Mouse (Mus musculus): ENCODE data around the gene Abca5. TPM values are rescaled to one million over a fixed set of nuclear protein-coding genes. Genes with fewer than 3 reads are reported as not detected.
A peak's percentile ranks its signal among the peaks of the same experiment; 100 is the strongest.
"Not testable (repeated sequence)": the region's sequence is repeated elsewhere in the genome, so short reads cannot be mapped to it uniquely, and the experiment has no call there.

Abca5 gene
- total RNA-seq (2021) = 10 to 100 TPM; 32.4 to 32.7 TPM

DNA sequence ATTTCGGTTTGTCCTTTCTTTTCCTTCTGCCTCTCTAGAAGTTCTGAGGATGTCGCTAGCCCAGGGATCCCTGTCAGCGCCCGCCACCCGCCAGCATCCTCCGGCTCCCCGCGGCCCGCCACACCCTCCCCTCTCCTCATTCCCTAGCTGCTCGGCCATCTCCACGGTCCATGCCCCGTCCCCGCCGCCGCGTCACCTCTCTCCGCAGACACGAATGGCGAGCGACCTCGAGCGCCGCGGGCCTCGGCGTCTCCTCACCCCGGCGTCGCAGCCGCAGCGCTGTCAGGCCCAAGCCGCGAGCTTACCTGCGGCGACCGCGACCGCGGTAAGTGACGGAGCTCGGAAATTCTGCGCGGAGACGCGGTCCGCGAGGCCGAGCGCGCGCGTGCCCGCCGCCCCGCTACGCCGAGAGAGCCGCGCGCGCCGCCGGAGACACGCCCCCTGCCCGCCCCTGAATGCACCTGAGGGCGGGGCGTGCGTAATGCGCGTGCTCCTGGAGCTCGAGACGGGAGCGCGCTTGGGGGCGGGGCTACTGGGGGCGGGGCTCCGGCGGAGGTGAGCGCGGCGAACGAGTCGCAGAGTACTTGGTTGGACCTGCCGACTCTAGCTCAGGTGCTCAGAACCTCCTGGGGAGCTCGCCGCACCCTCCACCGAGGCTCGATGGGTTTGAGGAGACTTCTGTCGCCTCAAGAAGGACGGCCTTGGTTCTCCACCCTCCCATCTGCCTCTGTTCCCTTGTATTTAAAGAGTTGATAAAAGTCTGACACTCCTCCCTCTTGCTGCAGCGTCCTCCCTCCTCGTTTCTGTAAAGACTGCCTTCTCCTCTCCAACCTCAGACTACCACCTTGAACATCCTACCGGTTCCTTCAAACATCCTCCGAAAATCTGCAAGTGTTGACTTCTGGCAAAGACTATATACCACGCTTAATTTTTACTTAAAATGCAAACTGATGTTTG lies at the start of gene Abca5:
Gene Abca5 (minus strand): TSS at position 428 of the 957 bp plus-strand sequence.
- intact Hi-C loops (cut with DNase I) = no loop called here
- peak; percentile 94 for DNase-seq

- intact Hi-C loops (cut with DNase I) = no loop called here
- no peak for DNase-seq
Observed at GRCm38 (mm10) chr11:110385487-110385886, 48.0 kb upstream of the Abca5 start.

DNA sequence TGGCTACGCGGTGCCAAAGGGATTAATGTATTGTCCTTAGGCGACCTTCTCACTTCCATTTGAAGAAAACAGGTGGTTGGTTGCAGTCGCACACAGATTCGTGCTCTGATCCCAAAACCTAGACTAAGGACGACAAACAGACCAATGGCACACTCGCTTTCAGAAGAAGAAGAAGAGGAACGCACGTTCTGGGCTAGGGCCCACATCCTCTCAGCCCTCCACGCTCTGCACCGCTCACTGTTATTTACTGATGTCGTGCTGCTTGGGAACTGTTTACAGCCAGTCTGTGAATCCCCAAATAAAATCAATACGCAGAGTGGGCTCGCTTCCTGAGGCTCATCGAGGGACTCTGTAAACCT lies 42.8 kb upstream of the Abca5 start:
- intact Hi-C loops (cut with DNase I) = no loop called here

GRCm38 (mm10) chr11:110379661-110380309 lies 42.3 kb upstream of the Abca5 start:
- intact Hi-C loops (cut with DNase I) = no loop called here

More for the DNA sequence above, 42.8 kb upstream of the Abca5 start:
- DNase-seq = no peak

DNA sequence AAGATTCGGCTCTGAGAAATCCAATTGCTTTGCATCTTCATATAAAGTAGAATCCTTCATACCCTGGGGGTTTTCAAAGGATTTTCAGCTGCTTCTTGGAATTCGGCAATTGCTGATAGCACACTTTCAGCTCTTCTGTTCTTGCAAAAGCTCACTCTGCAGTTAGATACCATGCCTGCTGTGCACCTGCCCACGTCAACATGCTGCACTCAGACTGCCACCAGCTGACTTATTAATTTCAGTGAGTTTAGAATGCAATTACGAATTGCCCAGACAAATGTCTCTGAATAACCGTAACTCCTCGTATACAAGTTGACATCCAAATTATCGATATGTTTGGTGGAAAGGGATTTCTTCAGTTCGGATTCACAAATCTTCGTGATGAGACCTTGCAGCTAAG lies 36.5 kb upstream of the Abca5 start:
- intact Hi-C loops (cut with DNase I) = no loop called here
- DNase-seq = no peak

More at GRCm38 (mm10) chr11:110379661-110380309, 42.3 kb upstream of the Abca5 start:
- peak; percentile 24 for DNase-seq

DNA sequence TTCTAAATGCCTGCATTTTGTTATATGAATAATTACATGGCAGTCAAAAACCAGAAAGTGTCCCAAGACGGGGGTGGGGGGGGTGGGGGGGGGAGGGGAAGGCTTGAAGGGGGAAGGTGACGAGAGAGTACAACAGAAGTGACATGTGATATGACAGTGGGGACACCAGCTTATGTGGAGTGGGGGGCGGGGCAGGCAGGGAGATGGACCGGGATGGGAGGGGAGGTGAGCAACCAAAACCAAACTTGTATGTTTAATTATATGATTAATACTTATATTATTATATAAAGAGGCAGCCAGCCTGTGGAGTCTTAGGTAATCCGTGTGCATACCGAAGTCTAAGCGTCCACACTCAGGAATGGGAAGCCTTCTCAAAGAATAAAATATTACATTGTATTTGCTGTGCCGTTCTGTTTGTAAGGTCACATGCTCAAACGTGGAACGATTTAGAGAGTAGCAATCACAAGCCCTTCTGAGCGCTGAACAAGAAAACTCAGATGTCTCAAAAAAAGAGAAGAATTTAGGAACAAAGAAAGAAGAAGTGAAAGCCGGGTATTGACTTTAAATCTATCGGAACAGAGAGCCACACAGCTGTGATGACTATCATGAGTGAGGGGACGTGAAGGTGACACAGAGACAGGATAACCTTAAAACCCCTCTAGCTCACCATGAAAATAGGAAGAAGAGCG lies 34.9 kb upstream of the Abca5 start:
- intact Hi-C loops (cut with DNase I) = no loop called here
- no peak for DNase-seq

- no peak for DNase-seq
- intact Hi-C loops (cut with DNase I) = no loop called here
Observed at GRCm38 (mm10) chr11:110371827-110372226, 34.3 kb upstream of the Abca5 start.

DNA sequence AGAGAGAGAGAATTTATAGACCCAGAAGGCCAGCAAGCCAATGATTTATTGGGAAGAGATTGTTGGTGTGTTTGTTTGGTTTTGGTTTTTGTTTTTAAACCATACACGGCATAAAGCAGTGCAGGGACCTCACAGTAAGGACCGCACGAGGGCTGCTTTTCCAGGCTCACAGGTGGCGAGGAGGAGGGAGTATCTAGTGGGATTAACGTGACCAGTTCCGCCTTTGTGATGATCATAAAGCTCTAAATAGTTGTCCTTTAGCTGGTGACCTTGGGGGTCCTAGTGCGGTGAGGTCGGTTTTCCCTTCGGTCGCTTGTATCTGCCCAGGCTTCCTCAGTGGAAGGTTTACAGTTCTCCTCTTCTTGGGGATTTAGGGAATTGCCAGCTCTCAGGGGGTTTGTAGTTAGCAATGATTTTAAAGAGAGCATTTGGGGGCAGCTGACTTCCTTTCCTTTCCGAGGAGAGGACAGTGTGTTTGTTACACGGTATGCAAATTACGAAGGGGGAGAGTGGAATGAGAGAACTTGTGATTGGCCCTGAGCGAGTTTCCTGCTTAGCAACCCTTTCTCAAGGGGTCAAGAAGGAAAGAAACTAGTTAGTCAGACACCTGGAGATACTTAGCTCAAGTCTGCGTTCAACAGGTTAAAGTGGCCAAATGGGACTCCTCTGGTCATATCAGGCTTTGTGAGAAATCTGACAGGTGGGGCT lies 31.9 kb upstream of the Abca5 start:
- intact Hi-C loops (cut with DNase I) = no loop called here
- no peak for DNase-seq

DNA sequence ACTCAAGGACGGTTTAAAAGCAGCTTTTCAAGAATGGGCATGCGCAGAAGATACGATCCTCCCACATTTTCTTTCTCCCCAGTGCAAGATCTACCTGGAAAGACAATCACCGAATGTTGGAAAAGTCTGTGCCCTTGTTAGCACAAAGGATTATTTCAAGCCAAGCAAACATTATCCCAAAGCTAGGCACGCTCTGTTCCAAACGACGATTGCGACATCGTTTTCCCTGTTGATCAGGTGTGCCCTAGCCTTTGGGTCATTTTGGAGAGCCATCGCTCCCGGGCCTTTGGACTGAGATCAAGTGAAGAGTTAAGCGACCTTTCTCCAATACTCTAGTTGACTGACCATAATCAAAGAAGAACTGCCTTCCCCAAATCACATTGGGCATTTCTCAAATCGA lies 30.1 kb upstream of the Abca5 start:
- intact Hi-C loops (cut with DNase I) = no loop called here

DNA sequence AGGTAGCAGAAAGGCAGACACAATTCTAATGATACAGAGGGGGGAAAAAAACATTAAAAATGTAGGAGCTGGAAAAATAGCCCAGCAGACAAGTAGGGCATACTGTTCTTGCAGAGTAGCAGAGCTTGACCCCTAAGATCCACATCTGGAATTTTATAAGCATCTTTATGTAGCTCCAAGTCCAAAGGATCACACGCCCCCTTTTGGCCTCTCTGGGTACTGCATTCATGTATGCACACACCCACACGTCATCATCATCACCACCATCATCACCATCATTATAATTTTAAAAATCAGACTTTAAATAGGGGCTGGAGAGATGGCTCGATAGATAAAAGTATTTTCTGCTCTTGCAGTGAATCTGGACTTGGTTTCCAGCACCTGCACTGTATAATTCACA lies 29.4 kb upstream of the Abca5 start:
- no peak for DNase-seq
- intact Hi-C loops (cut with DNase I) = no loop called here

More for the DNA sequence above, 30.1 kb upstream of the Abca5 start:
- no peak for DNase-seq

DNA sequence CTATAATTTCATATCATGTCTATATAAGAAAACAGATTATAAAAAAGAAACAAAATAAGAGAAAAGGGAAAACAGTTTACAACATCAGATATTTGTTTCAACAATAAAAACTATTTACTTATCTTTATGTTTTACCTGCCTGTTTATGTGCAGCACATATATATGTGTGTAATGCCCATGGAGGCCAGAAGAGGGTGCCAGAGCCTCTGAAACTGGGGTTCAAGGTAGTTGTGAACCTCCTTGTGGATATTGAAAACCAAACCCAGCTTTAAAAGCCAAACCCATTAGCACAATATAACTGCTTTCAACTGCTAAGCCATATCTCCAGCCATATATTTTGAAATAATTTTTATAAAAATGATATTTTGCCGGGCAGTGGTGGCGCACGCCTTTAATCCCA lies 27.5 kb upstream of the Abca5 start:
- intact Hi-C loops (cut with DNase I) = no loop called here
- peak; percentile 64 for DNase-seq

GRCm38 (mm10) chr11:110357756-110358551 lies 20.4 kb upstream of the Abca5 start:
- peak; percentile 13 for DNase-seq
- intact Hi-C loops (cut with DNase I) = no loop called here

GRCm38 (mm10) chr11:110355131-110355530 lies 17.6 kb upstream of the Abca5 start:
- intact Hi-C loops (cut with DNase I); DNase-seq: not testable (repeated sequence)

DNA sequence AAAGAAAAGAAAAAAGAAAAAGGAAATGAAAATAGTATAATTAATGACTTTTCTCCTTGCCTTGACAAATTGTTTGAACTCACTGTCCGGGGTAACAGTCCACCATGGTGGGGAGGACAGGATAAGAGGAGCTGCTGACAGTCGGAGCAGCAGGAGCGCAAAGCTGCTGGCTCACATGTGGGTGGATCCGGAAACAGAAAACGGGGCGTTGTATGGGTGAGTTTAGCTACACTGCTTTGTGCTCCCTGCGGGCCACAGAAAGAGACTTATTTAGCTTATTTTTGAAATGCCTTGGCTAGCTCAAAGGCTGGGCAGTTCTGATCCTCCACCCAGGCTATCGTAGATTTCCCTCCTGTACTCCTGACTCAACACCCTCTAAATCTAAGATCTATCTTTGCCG lies 16.7 kb upstream of the Abca5 start:
- intact Hi-C loops (cut with DNase I) = loop anchor here (5.0 kb wide), 1 partner anchor 143 kb away; no protein-coding TSS in a partner anchor
- no peak for DNase-seq

- DNase-seq = no peak
- intact Hi-C loops (cut with DNase I) = no loop called here
Observed at GRCm38 (mm10) chr11:110348170-110348569, 10.7 kb upstream of the Abca5 start.

DNA sequence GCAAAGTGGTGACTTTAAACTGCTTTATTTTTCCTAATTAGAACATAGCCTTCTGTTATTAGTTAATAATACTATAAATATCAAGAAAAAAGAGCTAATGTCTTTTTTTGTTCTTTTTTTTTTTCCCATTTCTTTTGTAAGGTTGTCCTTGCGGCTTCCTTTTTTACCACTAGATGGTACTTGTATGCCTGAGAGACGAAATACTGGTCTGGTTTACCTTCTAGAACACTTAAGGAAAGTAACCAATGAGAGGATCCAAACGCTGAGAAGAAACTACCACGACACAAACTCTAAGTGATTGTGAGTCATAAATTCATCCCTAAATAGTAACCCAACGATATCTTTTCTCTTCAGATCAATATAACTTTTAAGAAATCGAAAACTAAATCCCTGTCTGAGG lies 10.3 kb upstream of the Abca5 start:
- DNase-seq = no peak
- intact Hi-C loops (cut with DNase I) = no loop called here

GRCm38 (mm10) chr11:110336814-110337288 lies 665 bp downstream of the Abca5 start:
- DNase-seq = peak; percentile 9
- intact Hi-C loops (cut with DNase I) = no loop called here

DNA sequence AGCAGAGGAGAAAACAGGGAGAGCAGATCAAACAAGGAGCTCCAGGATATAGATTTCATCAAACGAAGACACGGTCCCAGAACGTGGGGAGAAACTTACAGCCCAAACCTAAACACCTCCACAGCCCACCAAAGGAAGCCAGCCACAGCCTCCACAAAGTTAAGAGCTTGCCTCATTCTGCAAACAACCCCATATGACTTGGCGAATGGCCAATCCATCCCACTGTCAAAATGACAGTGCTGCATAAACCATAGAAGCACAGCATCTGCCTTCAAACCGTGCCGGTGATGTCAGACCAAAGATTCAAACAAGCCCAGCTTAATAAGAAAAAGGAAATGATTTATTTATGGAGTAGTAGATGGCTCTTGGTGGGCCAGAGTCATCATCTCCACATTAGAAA lies 7.4 kb downstream of the Abca5 start:
- intact Hi-C loops (cut with DNase I) = no loop called here
- peak; percentile 50 for DNase-seq

DNA sequence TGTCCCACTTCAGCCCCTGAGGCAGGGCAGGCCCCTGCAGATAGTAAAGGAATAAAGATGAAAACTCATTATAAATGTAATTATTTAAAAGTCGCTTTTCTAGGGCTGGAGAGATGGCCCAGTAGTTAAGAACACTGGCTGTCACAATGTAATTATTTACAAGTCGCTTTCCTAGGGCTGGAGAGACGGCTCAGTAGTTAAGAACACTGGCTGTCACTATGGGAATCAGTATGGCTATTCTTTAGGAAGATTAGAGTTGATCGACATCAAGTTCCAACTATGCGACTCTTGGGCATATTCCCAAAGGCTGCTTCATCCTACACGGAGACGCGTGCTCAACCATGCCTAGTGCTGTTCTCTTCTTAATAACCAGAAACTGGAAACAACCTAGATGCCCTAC lies 15.2 kb downstream of the Abca5 start:
- intact Hi-C loops (cut with DNase I) = no loop called here
- DNase-seq = no peak
